Mouse (Mus musculus) liver, adult (tissue): ENCODE results near the gene Nrxn3.

ENCODE experiments used
- GATA4 ChIP-seq: IDR thresholded peaks from 2 replicates; pipeline ENCODE4 v1.6.1; 2014; ENCODE audit warnings: mild to moderate bottlenecking, low read length; ENCODE audit not compliant: insufficient replicate concordance

The Nrxn3 gene

DNA sequence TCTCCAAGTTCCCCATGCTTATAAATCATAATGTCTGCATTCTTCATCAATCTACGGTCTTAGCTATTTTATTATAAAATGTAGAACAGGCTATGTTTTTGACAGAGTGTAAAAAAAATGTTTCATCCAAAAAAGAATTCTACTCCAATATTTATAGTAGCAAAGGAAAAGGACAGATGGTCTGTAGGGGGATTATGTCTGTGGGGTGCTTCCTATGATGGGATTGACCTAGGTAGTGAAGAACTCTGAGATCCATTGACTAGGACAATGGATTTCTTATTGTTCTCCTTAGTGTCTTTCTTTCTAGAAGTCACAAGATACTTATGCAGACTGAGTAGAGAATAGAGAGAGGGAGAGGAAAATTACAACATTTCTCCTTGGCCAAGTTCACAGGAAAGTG, 1161.9 kb downstream of the Nrxn3 start:
- no peak for TF ChIP-seq GATA4

DNA sequence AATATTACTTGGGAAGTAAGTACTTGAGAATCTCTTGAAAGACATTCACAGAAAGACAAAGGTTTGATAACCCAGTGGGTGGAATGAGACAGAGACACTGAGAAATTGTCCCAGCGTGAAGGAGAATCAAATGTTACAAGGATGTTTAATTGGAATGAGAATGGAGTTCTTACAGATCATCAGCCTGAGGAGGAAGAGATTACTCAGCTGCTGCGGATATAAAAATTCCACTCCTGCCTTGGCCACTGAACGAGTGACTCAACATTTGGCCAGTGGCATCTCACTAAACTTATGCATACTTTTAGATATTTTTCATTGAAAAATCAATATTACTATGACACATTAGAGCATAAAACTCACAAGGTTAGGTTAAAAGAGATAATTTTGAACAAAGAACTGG, 1166.0 kb downstream of the Nrxn3 start:
- no peak for TF ChIP-seq GATA4

DNA sequence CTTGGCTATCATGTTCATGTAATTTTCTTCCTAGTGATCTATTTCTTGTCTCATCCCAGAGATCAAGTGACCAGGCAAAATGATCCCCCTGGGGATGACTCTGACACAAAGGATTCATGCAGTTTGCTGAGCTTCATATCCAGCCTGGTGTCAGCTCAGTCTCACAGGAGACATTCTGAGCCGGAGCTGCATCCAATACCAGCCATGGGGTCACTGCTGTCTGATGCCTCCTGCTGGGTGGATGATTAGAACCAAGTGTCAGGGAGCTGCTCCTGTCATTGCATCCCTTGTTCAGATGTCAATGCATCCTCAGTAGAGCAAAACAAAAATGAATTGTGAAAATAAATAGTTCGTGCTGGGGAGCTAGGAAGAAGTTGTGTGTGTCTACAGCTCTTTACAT, 1174.2 kb downstream of the Nrxn3 start:
- TF ChIP-seq GATA4, result no peak

DNA sequence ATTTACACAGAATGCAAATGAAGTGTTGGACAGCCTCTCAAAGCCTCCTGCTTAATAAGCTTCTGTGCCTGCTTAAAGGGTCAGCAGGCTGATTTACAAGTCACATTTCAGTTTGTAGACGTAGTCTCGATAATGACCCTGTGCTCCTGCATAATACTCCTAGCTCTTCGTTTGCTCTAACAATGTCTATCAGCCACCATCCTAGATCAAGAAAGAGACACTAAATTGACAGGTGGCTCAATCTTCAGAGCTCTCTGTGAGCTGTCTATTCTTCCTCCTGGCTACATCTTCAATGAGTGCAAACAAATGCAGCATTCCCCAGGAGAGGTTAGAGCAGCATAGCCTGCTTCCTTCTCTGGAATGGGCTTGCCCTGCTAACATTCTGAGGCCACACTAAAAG, 1186.9 kb downstream of the Nrxn3 start:
- no peak for TF ChIP-seq GATA4

DNA sequence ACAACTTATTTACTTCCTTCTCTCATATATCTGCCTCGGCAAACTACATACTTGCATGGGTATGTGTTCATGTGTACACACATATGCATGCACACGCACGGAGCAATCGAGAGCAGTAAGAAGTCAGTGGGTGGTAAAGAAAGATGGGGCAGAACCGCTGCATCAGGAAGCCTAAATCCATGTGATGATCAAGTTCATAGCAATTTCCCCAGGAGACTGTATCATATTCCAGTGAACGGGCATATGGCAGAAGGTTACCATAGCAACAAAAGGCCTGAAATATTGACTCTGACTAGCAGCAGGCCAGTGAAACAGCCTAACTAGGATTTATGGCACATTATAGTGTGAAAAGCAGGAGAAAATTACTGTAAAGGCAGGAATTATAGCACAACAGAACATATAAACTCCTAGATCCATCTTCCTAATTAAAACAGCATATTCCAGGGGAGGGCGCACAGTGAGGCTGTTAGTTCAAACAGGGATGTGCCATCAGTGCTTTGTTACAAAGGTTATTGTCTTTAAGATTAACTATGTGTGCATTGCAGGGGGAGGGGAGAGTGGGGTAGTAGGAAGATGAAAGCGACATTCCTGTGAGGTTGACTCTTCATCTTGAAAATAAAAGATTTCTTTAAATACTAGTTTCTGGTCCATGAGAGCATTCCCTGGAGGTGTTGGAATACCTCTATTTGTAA, 1195.6 kb downstream of the Nrxn3 start:
- TF ChIP-seq GATA4, result no peak

DNA sequence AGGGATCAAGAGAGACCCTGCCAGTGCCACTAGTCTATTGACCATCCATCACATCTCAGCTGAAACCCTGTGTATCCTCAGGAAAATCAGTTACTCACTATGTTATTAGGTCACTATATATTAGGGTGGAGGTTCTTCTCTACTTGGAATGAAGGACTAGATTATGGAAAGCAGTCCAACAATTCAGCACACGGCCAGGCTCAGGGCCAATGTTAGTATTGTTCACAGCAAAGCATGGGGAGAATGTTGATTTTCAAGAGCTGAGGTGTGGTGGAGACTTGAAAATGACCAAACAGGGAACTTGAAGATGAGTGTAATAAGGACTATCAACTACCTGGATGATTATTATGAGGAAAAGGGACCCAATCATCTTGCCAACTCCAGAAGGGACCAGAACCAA, 1209.7 kb downstream of the Nrxn3 start:
- TF ChIP-seq GATA4, result no peak

DNA sequence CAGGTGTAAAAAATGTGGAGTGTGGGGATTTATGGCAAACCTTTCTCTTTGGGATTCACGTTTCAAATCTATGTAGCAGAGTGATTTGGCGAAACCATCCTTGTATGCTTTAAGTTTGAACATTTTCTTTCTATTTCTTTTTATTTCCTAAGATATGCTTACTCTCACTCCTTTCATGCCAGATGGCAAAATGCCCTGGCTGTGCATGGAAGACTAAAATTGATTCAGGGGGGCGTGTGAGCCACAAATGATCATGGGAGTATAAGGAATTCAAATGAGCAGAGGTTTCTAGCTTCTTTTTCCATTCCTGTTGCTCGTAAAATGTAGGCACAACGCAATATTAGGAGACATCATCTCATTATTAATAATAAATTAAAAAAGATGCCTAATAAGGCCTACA, 1211.0 kb downstream of the Nrxn3 start:
- no peak for TF ChIP-seq GATA4

DNA sequence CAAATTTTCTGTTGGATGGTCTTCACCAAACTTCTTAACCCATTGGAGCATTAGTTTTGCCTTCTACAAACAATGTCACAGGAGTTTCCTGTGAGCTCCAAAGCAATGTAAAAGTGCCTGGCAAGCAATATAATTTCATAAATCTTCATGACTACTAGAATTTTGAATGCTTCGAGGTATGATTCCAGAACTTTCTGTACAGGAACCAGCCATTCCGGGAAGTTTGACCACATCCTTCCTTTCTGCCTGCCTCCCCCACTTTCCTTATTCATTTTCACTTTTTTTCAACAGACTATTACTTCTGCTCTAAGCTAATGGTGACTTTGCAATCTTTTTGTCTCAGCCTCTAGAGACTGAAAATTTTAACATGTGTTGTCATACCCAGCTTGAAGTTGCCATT, 1218.1 kb downstream of the Nrxn3 start:
- no peak for TF ChIP-seq GATA4

DNA sequence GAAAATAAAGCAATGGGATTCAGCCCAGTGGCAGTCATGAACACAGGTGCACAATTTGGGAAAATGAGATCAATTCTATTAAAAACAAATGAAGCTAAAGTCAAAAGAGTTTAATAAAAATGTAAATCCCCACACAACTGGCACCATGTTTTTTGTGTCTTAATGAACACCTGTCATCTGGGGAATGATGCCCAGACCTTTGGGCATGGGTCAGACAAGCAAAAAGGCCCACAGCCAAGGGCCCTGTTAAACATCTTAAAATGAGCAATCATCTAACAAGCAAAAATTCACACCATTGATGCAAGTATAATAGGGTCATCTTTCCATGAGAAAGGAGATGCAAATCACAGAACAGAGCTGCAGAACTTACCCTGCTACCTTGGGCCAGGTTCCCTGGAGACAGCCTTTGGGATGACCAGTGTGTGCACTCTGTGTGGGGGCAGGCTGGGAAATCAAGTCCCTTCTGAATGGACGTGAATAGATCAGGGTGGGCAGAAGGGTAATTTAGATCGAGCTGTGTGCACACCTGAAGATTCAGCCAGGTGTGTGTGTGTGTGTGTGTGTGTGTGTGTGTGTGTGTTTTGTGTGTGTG, 1223.3 kb downstream of the Nrxn3 start:
- TF ChIP-seq GATA4, result no peak

DNA sequence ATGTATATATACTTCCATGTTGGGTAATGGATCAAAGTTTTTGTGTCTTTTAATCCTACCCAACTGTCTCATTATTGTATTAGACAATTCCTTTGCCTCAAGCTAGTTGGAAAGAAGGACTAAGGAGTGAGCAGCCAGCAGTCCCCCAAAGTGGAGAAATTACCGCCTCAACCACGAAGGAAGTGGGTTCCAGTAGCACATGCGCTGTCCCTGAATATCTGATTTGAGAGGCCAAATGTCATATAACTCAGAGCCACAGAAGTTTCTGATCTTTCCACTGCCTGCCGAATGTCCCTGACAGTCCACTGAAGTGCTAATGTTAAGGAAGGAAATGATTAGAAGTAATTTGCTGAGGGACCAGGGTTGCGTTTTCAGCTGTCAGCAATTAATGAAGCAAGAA, 1223.8 kb downstream of the Nrxn3 start:
- no peak for TF ChIP-seq GATA4

DNA sequence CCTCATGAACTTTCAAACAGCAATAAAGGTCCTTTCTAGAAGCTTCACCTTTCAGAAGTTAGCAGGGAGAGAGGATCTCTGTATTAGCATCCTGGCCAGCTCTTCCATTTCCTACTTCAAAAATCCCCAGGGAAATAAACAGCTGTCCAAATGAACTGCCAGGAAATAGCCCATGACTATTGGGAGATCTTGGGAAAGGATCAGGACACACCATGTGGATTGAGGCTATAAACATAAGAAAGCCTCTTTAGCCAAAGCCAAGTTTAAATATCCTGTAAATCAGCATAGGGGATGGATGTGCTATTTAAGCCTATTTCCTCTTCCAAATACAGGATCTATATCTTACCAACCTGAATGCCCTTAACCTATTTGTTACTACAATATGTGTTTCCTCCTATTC, 1230.6 kb downstream of the Nrxn3 start:
- TF ChIP-seq GATA4, result no peak

DNA sequence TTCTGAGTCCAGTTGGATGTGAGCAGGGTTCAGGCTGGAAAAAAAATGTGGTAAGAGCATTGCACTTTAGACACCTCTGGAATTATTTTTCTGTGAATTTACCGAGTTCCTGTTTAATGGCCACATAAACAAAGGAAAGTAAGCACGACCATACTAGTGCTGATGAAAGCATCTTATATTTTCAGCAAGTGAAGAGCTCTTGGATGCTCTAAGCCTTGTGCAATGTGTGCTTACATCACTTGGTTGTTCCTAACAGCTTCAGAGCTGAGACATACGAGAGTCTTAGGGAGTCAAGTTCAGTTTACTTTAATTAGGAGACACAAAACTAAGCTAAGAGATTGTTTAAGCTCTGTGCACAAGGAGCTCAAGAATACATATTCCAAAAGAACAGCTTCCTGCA, 1231.0 kb downstream of the Nrxn3 start:
- no peak for TF ChIP-seq GATA4

DNA sequence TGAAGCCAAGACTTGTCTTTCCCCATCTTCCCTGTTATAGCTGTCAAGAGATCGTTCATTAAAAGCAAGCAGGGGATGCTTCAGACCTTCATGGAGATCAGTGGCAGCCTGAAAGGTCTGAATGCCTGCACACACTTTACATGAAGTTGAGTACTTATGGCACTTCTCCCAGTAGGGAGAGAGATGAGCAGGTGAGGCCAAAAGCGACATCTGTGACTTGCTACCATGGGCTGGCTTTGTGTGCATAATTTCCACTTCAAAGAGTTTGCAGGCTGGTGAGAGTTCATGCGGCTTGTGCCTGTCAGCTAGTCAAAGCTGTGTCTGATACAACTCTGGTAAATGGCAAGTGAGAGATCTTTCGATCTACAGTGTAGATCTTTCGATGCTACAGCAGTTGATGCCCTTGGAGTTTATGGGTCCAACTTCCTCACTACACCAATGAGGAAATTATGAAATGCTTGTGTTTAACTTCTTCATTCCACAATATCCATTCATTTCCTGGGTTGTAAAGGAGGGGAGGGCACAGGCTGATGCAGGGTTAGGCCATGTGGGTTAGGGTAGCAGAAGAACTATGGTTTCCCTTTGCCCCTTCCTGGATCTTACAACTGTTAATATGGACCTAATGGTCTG, 1231.9 kb downstream of the Nrxn3 start:
- no peak for TF ChIP-seq GATA4

DNA sequence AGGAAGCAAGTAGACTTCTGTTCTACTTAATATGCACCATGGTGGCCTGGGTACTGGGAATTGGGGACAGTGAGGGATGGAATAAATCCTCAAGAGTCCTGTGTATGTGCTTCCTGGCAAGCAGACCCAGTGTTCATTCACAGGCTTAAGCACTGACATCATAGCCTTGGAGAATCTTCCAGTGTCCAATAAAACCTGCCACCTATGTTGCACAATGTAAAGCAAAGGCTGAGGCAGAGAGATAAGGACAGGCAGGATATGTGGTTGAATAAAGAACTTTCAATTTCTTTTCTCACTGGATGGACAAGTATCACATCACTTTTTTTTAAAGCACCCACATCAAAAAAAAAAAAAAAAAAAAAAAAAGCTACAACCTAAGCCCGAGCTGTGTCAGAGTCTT, 1240.4 kb downstream of the Nrxn3 start:
- TF ChIP-seq GATA4, result no peak

DNA sequence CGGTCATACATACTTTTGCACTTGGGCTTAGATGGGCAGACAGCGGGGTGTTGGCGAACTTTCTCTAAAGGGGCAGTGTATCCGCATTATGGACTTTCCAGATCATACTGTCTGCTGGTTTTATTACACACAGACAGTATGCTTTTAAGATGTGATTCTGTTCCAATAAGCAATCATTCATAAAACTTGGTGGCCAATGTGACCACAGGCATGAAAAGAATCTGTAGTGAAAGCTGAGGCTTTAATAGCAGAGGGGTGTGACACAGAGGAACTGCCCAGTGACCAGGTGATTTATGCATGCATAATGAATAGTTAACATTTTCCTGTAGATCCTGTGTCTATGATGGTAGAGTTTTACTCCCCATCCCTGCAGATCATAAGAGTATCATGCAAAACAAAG, 1254.0 kb downstream of the Nrxn3 start:
- no peak for TF ChIP-seq GATA4

DNA sequence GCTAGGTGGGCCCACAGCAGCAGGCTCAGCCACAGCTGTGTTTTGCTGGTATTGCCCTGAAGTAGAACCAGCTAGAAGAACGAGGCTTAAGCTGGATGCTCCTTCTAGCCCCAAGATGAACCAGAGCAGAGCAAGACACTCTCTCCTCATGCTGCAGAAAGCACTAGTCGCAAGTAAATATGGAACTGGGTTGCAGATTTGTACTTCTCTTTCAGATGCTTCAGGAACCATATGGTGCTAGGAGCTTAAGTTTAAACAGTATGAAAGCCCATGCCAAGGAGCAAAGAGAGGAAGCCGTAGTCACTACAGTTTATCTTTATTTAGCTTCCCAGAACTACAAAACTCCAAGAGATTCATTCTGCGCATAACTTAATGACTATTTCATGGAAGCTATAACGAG, 1254.8 kb downstream of the Nrxn3 start:
- TF ChIP-seq GATA4, result no peak

DNA sequence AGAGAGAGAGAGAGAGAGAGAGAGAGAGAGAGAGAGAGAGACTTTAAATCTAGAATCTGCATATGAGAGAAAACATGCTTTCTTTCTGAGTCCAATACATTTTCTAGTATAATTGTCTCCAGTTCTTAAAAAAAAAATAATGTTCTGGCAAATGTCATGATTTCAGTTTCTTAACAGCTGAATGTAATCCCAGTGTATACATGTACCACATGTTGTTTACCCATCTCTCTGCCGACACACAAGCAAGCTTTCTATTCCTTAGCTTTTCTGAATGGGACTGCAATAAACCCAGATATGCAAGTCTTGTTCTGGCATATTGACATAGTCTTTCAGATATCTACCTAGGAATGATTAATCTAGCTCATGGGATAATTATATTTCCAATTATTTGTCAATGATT, 1256.5 kb downstream of the Nrxn3 start:
- TF ChIP-seq GATA4, result no peak

DNA sequence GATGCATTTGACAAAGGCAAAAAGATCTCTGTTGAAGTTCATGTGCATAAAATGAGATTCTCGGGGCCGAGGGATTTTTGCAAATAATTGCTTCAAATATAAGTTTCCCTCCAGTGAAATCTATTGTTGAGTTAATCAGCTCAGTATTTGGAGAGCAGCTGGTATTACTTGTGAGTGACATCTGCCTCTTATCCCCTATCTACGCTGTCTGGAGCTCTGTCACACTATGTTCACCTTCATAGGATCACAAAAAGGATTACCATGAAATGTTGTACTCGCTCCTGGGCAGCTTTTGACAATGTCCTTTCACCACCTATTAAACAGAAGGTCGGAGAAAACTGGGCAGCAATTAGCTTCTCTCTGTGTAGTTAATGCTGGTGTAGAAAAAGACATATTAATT, 1259.8 kb downstream of the Nrxn3 start:
- TF ChIP-seq GATA4, result no peak

DNA sequence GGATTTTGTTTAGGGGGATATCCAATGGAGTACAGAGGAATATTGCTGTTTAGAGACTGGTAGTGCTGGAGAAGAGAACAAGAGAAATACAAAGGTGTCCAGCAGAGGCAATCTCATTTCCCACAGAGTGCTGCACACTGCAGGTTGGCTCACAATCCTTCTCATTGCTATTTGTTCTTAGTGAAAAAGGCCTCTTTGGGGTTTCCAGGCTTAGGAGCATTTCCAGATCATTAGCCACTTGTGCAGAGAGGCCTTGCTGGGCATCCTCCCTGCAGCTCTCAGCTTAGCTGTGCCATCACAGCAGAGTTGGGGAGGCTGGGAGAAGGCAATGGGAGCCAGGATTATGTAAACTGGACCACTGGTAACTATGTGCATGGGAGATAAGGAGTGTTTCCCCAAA, 1260.7 kb downstream of the Nrxn3 start:
- TF ChIP-seq GATA4, result no peak
